10 mouse cellular contexts compared by ENCODE assay signal in the genomic region with DNA sequence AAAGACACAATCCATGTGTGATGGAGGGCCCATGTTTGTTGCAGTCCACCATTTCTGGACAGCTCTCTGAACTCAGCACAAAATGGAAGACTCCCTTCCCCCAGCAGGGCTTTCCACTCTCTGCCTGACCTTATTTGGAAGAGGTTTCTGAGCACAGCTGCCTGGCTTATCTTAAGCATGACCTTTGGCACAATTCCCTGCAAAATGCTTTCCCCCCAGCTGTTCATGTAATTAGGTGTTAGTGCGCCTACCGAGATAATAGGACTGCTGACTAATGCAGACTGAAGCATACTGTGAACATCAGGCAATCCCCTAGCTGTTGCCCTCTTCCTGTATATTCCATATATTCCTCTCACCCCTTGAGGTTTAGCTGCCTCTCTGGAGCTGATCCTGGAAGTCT. TPM values are rescaled to one million over a fixed set of nuclear protein-coding genes. Genes with fewer than 3 reads are reported as not detected.
A peak's percentile ranks its signal among the peaks of the same experiment; 100 is the strongest.
DNase-seq lines count a peak whose midpoint lies in the region; TF ChIP-seq lines count a peak whose summit lies in the region.
"Had no signal": no experiment of that assay in that cellular context is flagged by ENCODE, and none has a peak within 500 bp of the region (broad histone marks: within the 10 kb centered on the region; RNA-seq: fewer than 3 reads in every experiment).

No protein-coding gene starts in this region.

- no peak for TF ChIP-seq CTCF in left cerebral cortex, adult 2 months (IDR thresholded peaks at IDR 0.05)

- no peak overlapping the region for H3K4me3 ChIP-seq in left cerebral cortex, adult 2 months

- peak; percentile 13 to 49 for DNase-seq in adrenal gland, adult (ENCODE audit: inconsistent age in 2 of 2, low spot score in 1 of 2)
- no peak for DNase-seq in adrenal gland, postnatal 25 days
- DNase-seq in c-Kit-positive CD71-positive TER-119-negative erythroid progenitor cells, embryonic 14.5 days (ENCODE audit: low read depth): peak; percentile 29
- DNase-seq in heart, postnatal 14 days: peak; percentile 12 to 43
- DNase-seq in lung, postnatal 36 days: peak; percentile 7
- DNase-seq in cerebellum, postnatal 10 days: no peak
- DNase-seq in layer of hippocampus, postnatal 10 days (ENCODE audit: low spot score in 2 of 2): no peak
- DNase-seq in left cerebral cortex, adult 2 months (ENCODE audit: extremely low spot score in 1 of 2, low spot score in 2 of 2): no peak
- DNase-seq: cerebellum, adult 11-12 months; gastrocnemius, postnatal 36 days had no signal

- no peak overlapping the region for H3K27ac ChIP-seq in left cerebral cortex, adult 2 months

- intact Hi-C loops in heart, postnatal 14 days (cut with DNase I): loop anchor here (5.0 kb wide), 1 partner anchor 204 kb away; no protein-coding TSS in a partner anchor
- intact Hi-C loops in left cerebral cortex, adult 2 months (cut with DNase I): no loop called here

RNA-seq across cellular contexts. Expression of gene Rgn, which starts 21.4 kb away (rescaled TPM):
- 3.3 and 7.5 TPM in 2 replicates for total RNA-seq in adrenal gland, postnatal 25 days (2021)
- under 1 TPM; 0.59 to 0.84 TPM for total RNA-seq in heart, postnatal 14 days (2021)
- total RNA-seq in layer of hippocampus, postnatal 10 days (2021): under 1 TPM in 1 of 2 experiments, not detected in 1; 0.40 TPM
- total RNA-seq in left cerebral cortex, adult 2 months (2021): under 1 TPM in 1 of 2 experiments, not detected in 1; 0.35 TPM
- total RNA-seq: gastrocnemius, postnatal 36 days had no signal

RNA-seq across cellular contexts. Expression of gene Rbm10, which starts 46.3 kb away (rescaled TPM):
- total RNA-seq in adrenal gland, postnatal 25 days (2021): 36.6 and 44.7 TPM in 2 replicates
- total RNA-seq in heart, postnatal 14 days (2021): 10 to 100 TPM; 21.2 to 25.4 TPM
- 10 to 100 TPM; 30.0 to 33.9 TPM for total RNA-seq in layer of hippocampus, postnatal 10 days (2021)
- total RNA-seq in left cerebral cortex, adult 2 months (2021): 10 to 100 TPM; 49.2 to 50.0 TPM

RNA-seq across cellular contexts. Expression of gene Ndufb11, which starts 46.4 kb away (rescaled TPM):
- total RNA-seq in adrenal gland, postnatal 25 days (2021): 325 and 354 TPM in 2 replicates
- total RNA-seq in heart, postnatal 14 days (2021): 100 to 1,000 TPM; 634 to 692 TPM
- 100 to 1,000 TPM; 160 to 168 TPM for total RNA-seq in layer of hippocampus, postnatal 10 days (2021)
- total RNA-seq in left cerebral cortex, adult 2 months (2021): 100 to 1,000 TPM; 142 to 157 TPM

Comparison
In these comparisons a context has a peak if more than half of its experiments do, and no peak if none do; other contexts are left out.
1. DNase-seq: peak in adrenal gland, adult (2 of 2), c-Kit-positive CD71-positive TER-119-negative erythroid progenitor cells, embryonic 14.5 days (single experiment), heart, postnatal 14 days (2 of 2) and lung, postnatal 36 days (single experiment); none in adrenal gland, postnatal 25 days (single experiment), cerebellum, postnatal 10 days (0 of 2), layer of hippocampus, postnatal 10 days (0 of 2) and left cerebral cortex, adult 2 months (0 of 2).